Mouse (Mus musculus) induced T-regulatory cell, adult 2 months (primary cell): ENCODE measurements at regions not wholly inside any gene's neighbourhood (a gene's known extent, or its start where the extent isn't known, plus 50 kb on each side); places are given as distances from the start of the nearest gene placed in this dataset.

Source experiments
- DNase-seq: peaks from one replicate; pipeline ENCODE4 v3.0.0-alpha.2; 2012; ENCODE audit warnings: low read depth

GRCm38 (mm10) chr11:64800246-64801121 lies 178.4 kb upstream of the Elac2 start:
- no peak for DNase-seq

DNA sequence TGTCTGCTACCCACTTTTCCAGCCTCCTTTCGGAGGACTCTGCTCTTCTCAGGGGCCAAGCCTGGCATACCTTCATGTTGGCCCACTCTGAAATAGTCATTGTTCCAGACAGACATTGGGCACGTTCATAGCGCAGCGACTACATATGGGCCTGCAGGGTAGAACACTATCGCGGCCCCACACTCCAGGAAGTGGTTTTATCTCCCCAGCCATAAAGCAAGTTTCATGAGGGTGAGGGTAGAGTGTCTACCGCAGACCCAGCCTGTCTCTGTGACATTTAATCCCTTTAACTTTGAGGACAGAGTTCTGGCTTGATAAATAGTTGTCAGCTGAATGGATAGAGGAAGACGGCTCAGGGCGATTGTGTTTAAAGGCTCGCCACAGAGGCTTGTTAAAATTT lies 177.5 kb upstream of the Elac2 start:
- DNase-seq: no peak

DNA sequence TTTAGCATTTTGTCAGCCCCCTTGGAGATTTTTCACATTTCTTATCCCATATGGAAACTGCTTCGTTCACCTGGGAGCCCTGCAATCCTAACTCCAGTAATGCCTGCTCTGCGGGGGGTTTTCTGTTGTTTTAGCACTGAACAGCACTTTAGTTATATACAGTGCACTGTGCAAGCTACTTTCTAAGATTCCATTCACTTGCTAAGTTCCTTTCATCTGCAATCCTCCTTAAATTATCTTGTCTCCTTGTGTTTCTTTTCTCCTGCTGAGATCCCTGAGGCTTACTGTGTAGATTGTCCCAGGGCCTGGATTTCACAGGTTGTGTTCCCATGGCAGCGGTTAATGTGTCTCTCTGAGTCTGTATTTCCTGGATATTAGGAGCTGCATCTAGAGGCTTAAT lies 173.3 kb upstream of the Elac2 start:
- no peak for DNase-seq

DNA sequence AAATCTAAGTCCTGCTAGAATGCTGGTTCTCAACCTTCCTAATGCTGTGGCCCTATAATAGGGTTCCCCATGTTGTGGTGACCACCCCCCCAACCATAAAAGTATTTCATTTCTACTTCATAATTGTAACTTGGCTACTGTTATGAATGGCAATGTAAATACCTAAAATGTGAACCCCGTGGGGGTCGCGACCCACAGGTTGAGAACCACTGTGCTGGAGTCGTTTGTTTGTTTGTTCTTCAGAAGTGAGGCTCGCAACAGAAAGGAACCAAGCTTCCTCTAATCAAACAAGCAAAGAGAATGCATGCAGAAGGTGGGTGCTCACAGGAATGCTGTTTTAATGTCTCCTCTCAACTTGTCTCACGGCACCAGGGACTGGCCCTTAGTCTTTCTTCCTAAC lies 166.4 kb upstream of the Elac2 start:
- no peak for DNase-seq

- DNase-seq: no peak
These were observed 149.4 kb upstream of the Elac2 start for GRCm38 (mm10) chr11:64829429-64829828.

- no peak for DNase-seq
These were observed 146.4 kb upstream of the Elac2 start for GRCm38 (mm10) chr11:64832453-64832852.

DNA sequence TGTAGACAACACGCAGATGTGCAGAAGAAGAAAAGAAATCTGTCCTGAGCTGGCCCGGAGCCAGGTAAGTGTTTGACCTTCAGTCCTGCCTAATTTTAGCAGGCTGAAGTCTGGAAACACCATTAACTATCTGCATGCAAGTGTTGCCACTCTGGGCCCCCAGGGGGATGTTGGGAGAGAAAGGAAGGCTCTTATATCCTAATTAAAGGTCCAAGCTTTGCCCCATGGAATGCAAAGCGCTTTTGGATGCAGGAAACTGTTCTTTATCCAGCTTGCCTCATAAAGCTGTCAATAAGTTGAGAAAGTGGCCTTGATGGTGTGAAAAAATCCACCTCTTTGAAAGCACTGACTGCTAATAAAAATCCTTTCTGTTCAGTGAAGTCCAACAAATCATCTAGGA lies 145.1 kb upstream of the Elac2 start:
- DNase-seq: no peak

- no peak for DNase-seq
These were observed 142.1 kb upstream of the Elac2 start for GRCm38 (mm10) chr11:64836771-64837170.

GRCm38 (mm10) chr11:64841092-64841491 lies 137.7 kb upstream of the Elac2 start:
- DNase-seq: no peak

DNA sequence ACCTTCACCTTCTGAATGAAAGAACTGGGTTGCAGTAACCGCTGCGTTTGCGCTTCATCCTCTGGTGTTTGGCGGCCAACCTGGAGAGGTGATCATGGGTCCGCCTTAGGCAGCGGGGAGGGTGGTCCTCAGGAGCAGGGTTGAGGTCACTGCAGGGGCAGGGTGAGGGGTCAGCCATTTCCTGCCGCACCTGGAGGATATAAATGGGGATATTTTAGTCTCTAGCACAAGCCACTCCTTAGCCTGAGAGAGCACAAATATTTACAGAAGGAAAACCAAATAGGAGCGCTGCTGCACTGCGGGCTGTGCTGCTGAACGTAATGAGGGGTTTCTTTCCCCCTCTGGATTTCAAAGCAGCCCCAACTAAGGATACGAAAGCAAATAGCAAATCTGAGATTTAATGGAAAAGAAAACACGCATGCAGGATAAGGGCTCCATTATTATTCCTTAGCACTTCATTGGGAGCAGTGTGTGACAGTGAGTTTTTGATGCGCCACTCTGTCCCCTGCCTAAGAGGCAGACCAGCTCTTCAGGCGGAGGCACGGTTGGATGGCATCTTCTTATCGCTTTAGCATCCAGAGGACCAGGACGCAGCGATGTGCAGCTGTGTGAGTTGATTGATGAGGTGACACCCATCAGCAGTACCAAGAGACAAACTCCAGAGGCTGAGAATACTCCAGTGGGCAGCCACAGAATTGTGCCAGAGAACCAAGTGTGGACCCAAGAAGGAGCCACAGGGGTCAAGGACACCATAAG lies 135.9 kb upstream of the Elac2 start:
- DNase-seq: no peak

- DNase-seq: no peak
These were observed 132.2 kb upstream of the Elac2 start for GRCm38 (mm10) chr11:64846577-64847147.

GRCm38 (mm10) chr11:64859636-64860035 lies 119.2 kb upstream of the Elac2 start:
- DNase-seq: no peak

GRCm38 (mm10) chr11:64880674-64881073 lies 98.2 kb upstream of the Elac2 start:
- DNase-seq: no peak

GRCm38 (mm10) chr11:64884518-64884917 lies 94.3 kb upstream of the Elac2 start:
- no peak for DNase-seq

- no peak for DNase-seq
These were observed 89.4 kb upstream of the Elac2 start for GRCm38 (mm10) chr11:64889335-64890020.

DNA sequence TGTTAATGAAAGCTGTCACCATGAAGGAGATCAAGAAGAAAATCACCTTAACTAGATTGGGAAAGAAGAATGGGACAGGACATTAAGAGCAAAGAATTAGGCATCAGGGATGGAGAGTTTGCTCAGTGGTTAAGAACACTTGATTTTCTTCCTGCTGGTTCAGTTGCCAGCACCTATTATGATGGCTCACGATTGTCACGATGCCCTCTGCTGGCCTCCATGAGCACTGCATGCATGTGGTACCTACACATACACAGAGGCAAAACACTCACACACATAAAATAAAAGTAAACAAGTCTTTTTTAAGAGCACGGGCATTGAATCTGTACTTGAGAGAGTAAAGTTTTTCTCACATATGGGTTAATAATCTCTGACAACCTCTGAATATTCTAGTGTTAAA lies 88.1 kb upstream of the Elac2 start:
- DNase-seq: peak; percentile 39

- DNase-seq: no peak
These were observed 82.9 kb upstream of the Elac2 start for GRCm38 (mm10) chr11:64895804-64896466.

- DNase-seq: peak; percentile 68
These were observed 79.9 kb upstream of the Elac2 start for GRCm38 (mm10) chr11:64898758-64899586.

- no peak for DNase-seq
These were observed 79.1 kb upstream of the Elac2 start for GRCm38 (mm10) chr11:64899587-64900278.

- no peak for DNase-seq
These were observed 62.1 kb upstream of the Elac2 start for GRCm38 (mm10) chr11:64916783-64917182.
